Mouse (Mus musculus) intestine, embryonic 15.5 days (tissue): Measurements from ENCODE around the gene Pip5k1c. TPM values are rescaled to one million over a fixed set of nuclear protein-coding genes. Genes with fewer than 3 reads are reported as not detected.

Experiments
- ATAC-seq: fragments of 200-750 bp; cut with Nextera tagmentation; 2 replicates; pipeline ENCODE4 v1.8.0; 2017; ENCODE audit warnings: moderate TSS enrichment, moderate library complexity
- H3K27ac ChIP-seq: fragments of 300-500 bp; sonication (generic); 2 replicates; pipeline ENCODE4 v1.5.1; 2015; ENCODE audit warnings: mild to moderate bottlenecking, inconsistent platforms
- H3K27me3 ChIP-seq: fragments of 300-500 bp; sonication (generic); replicated peaks from 2 replicates; pipeline ENCODE4 v1.6.1; 2015; ENCODE audit warnings: inconsistent platforms
- H3K36me3 ChIP-seq: fragments of 300-500 bp; sonication (generic); 2 replicates; pipeline ENCODE4 v1.6.1; 2015; ENCODE audit warnings: inconsistent platforms
- H3K4me1 ChIP-seq: fragments of 300-500 bp; sonication (generic); replicated peaks from 2 replicates; pipeline ENCODE4 v1.6.1; 2015; ENCODE audit warnings: inconsistent platforms
- H3K4me2 ChIP-seq: fragments of 300-500 bp; sonication (generic); replicated peaks from 2 replicates; pipeline ENCODE4 v1.6.1; 2015; ENCODE audit warnings: mild to moderate bottlenecking, inconsistent platforms
- H3K4me3 ChIP-seq: fragments of 300-500 bp; sonication (generic); replicated peaks from 2 replicates; pipeline ENCODE4 v1.5.1; 2015; ENCODE audit warnings: inconsistent platforms
- H3K9ac ChIP-seq: fragments of 300-500 bp; sonication (generic); 2 replicates; pipeline ENCODE4 v1.6.1; 2015; ENCODE audit warnings: inconsistent platforms
- H3K9me3 ChIP-seq: fragments of 300-500 bp; sonication (generic); 2 replicates; pipeline ENCODE4 v1.6.1; 2016; ENCODE audit warnings: inconsistent platforms
- WGBS: fragments of 180-500 bp; shearing (Covaris S2); methylation state at CpG from one replicate; pipeline ENCODE4 v1.1.7; 2015; 5-methylcytosine and 5-hydroxymethylcytosine counted together
- polyA plus RNA-seq: library from polyadenylated mRNA; unstranded; fragments of >200 nt; fragmentation: Nextera tagmentation; extraction: Ambion mirVana; gene quantifications from 2 replicates; pipeline ENCODE4 v1.2.1, GENCODE M21; 2015

The Pip5k1c gene
- polyA plus RNA-seq, 1 experiment from 2014 or later = 42.7 TPM

- H3K36me3 ChIP-seq = peaks cover 23% of the 10 kb centered on the region
- peak overlapping the region; percentile 28 for H3K9ac ChIP-seq
- ATAC-seq = peak; percentile 24; the same call in 1 of the 2 replicates
- H3K4me1 ChIP-seq = peaks cover 53% of the 10 kb centered on the region
- peak overlapping the region; percentile 56 for H3K4me2 ChIP-seq
- WGBS = 59% methylated on average over 4 of the region's 4 CpGs
- H3K27me3 ChIP-seq = peaks cover 9% of the 10 kb centered on the region
- peak overlapping the region; percentile 24 for H3K4me3 ChIP-seq
- H3K27ac ChIP-seq = peak overlapping the region; percentile 94
- no peaks in the 10 kb centered on the region for H3K9me3 ChIP-seq
Measured at GRCm38 (mm10) chr10:81330007-81330406, 37.2 kb downstream of the Pip5k1c start.

GRCm38 (mm10) chr10:81332277-81332676, 39.5 kb downstream of the Pip5k1c start:
- WGBS = 34% methylated on average over 29 of the region's 29 CpGs
- ATAC-seq = no peak
- Histone ChIP-seq H3K9ac (peak overlapping the region; percentile 4; the same call in 1 of the 2 replicates), H3K4me1 (peaks cover 65% of the 10 kb centered on the region), H3K27ac (no peak overlapping the region), H3K4me2 (peak overlapping the region; percentile 46), H3K9me3 (no peaks in the 10 kb centered on the region), H3K4me3 (peak overlapping the region; percentile 15), H3K36me3 (peaks cover under 1% of the 10 kb centered on the region; the same call in 1 of the 2 replicates), H3K27me3 (peaks cover 9% of the 10 kb centered on the region)

GRCm38 (mm10) chr10:81334324-81334723, 41.6 kb downstream of the Pip5k1c start:
- Histone ChIP-seq H3K36me3 (no peaks in the 10 kb centered on the region), H3K9ac (0 out of 2 replicates have a peak overlapping the region, but pooled peaks have one; percentile 3), H3K4me2 (no peak overlapping the region), H3K4me3 (no peak overlapping the region), H3K4me1 (peaks cover 49% of the 10 kb centered on the region), H3K9me3 (no peaks in the 10 kb centered on the region), H3K27ac (peak overlapping the region; percentile 85; the same call in 1 of the 2 replicates), H3K27me3 (peaks cover 9% of the 10 kb centered on the region)
- ATAC-seq = no peak
- 70% methylated on average over 11 of the region's 11 CpGs for WGBS

- peak; percentile 62 for ATAC-seq
Measured at GRCm38 (mm10) chr10:81335393-81336340, 42.9 kb downstream of the Pip5k1c start.

GRCm38 (mm10) chr10:81336558-81336957, 43.8 kb downstream of the Pip5k1c start:
- Histone ChIP-seq H3K4me3 (no peak overlapping the region), H3K4me1 (peaks cover 43% of the 10 kb centered on the region), H3K9ac (no peak overlapping the region), H3K27me3 (peaks cover 9% of the 10 kb centered on the region), H3K36me3 (no peaks in the 10 kb centered on the region), H3K27ac (peak overlapping the region; percentile 85), H3K4me2 (no peak overlapping the region), H3K9me3 (no peaks in the 10 kb centered on the region)
- ATAC-seq = no peak
- WGBS = 87% methylated on average over 4 of the region's 4 CpGs

More at GRCm38 (mm10) chr10:81335393-81336340, 42.9 kb downstream of the Pip5k1c start:
- H3K4me1 ChIP-seq = peaks cover 39% of the 10 kb centered on the region
- H3K27me3 ChIP-seq = peaks cover 9% of the 10 kb centered on the region
- peak overlapping the region; percentile 3; the same call in 1 of the 2 replicates for H3K9ac ChIP-seq
- peak overlapping the region; percentile 18 for H3K4me2 ChIP-seq
- WGBS = 45% methylated on average over 16 of the region's 19 CpGs
- H3K27ac ChIP-seq = peak overlapping the region; percentile 85
- no peaks in the 10 kb centered on the region for H3K36me3 ChIP-seq
- no peaks in the 10 kb centered on the region for H3K9me3 ChIP-seq
- H3K4me3 ChIP-seq = no peak overlapping the region

- Histone ChIP-seq H3K4me3 (no peak overlapping the region), H3K27me3 (peaks cover 13% of the 10 kb centered on the region), H3K4me2 (no peak overlapping the region; the same call in 1 of the 2 replicates), H3K36me3 (no peaks in the 10 kb centered on the region), H3K9ac (no peak overlapping the region), H3K9me3 (no peaks in the 10 kb centered on the region), H3K27ac (no peak overlapping the region), H3K4me1 (peaks cover 23% of the 10 kb centered on the region)
- 46% methylated on average over 17 of the region's 17 CpGs for WGBS
- no peak for ATAC-seq
Measured at GRCm38 (mm10) chr10:81340551-81341332, 48.0 kb downstream of the Pip5k1c start.

- no peak overlapping the region for H3K4me3 ChIP-seq
- no peak overlapping the region for H3K27ac ChIP-seq
- 0 out of 2 replicates have a peak, but pooled peaks cover 3% of the 10 kb centered on the region for H3K36me3 ChIP-seq
- H3K27me3 ChIP-seq = peaks cover 13% of the 10 kb centered on the region
- peaks cover 21% of the 10 kb centered on the region for H3K4me1 ChIP-seq
- H3K9me3 ChIP-seq = no peaks in the 10 kb centered on the region
- no peak overlapping the region for H3K9ac ChIP-seq
- H3K4me2 ChIP-seq = no peak overlapping the region
- WGBS = 33% methylated on average over 16 of the region's 16 CpGs
- ATAC-seq = no peak
Measured at GRCm38 (mm10) chr10:81341333-81341949, 48.7 kb downstream of the Pip5k1c start.

- H3K36me3 ChIP-seq = 0 out of 2 replicates have a peak, but pooled peaks cover 9% of the 10 kb centered on the region
- peak within 1 kb of the TSS; percentile 53 for H3K9ac ChIP-seq
- H3K9me3 ChIP-seq = no peaks in the 10 kb centered on the region
- H3K4me1 ChIP-seq = peaks cover 31% of the 10 kb centered on the region
- H3K27me3 ChIP-seq = peaks cover 13% of the 10 kb centered on the region
- H3K27ac ChIP-seq = no peak within 1 kb of the TSS
- peak within 1 kb of the TSS; percentile 51 for H3K4me3 ChIP-seq
- 5% methylated on average over 64 of the region's 67 CpGs for WGBS
- ATAC-seq = 0 out of 2 replicates have a peak, but pooled peaks have one; percentile 4
- H3K4me2 ChIP-seq = peak within 1 kb of the TSS; percentile 93
Measured at GRCm38 (mm10) chr10:81342686-81343505, 50.1 kb downstream of the Pip5k1c start, which contains the start of gene Gipc3. TSS of gene Gipc3 (minus strand) at chr10:81343266.

GRCm38 (mm10) chr10:81344421-81345161, 51.8 kb downstream of the Pip5k1c start:
- Histone ChIP-seq H3K9me3 (no peaks in the 10 kb centered on the region), H3K4me3 (no peak overlapping the region), H3K9ac (no peak overlapping the region), H3K27ac (no peak overlapping the region), H3K4me1 (peaks cover 42% of the 10 kb centered on the region), H3K36me3 (0 out of 2 replicates have a peak, but pooled peaks cover 9% of the 10 kb centered on the region), H3K27me3 (peaks cover 13% of the 10 kb centered on the region), H3K4me2 (no peak overlapping the region)
- WGBS = 48% methylated on average over 8 of the region's 8 CpGs
- ATAC-seq = no peak

GRCm38 (mm10) chr10:81345162-81345534, 52.4 kb downstream of the Pip5k1c start:
- H3K4me3 ChIP-seq = no peak overlapping the region
- H3K9ac ChIP-seq = no peak overlapping the region
- H3K27ac ChIP-seq = no peak overlapping the region
- H3K4me2 ChIP-seq = no peak overlapping the region
- no peak for ATAC-seq
- 85% methylated on average over 4 of the region's 4 CpGs for WGBS
- H3K36me3 ChIP-seq = 0 out of 2 replicates have a peak, but pooled peaks cover 9% of the 10 kb centered on the region
- no peaks in the 10 kb centered on the region for H3K9me3 ChIP-seq
- H3K4me1 ChIP-seq = peaks cover 45% of the 10 kb centered on the region
- peaks cover 13% of the 10 kb centered on the region for H3K27me3 ChIP-seq
